Mouse (Mus musculus) heart, adult 2 months (tissue): ENCODE data around the gene Comtd1.

Source experiments
- CTCF ChIP-seq: fragments of 200-600 bp; IDR thresholded peaks from 2 replicates; pipeline ENCODE4 v1.8.1; 2022; ENCODE audit warnings: antibody characterized with exemption, mild to moderate bottlenecking, moderate library complexity
- EP300 ChIP-seq: fragments of 200-500 bp; IDR thresholded peaks from 2 replicates; pipeline ENCODE4 v1.6.1; 2011; ENCODE audit warnings: low read depth, low read length, control low read depth; ENCODE audit not compliant: insufficient read depth
- POLR2A ChIP-seq: fragments of 200-500 bp; IDR thresholded peaks from 2 replicates; pipeline ENCODE4 v1.6.1; 2011; ENCODE audit warnings: mild to moderate bottlenecking, low read depth, low read length, control low read depth; ENCODE audit not compliant: insufficient read depth

DNA sequence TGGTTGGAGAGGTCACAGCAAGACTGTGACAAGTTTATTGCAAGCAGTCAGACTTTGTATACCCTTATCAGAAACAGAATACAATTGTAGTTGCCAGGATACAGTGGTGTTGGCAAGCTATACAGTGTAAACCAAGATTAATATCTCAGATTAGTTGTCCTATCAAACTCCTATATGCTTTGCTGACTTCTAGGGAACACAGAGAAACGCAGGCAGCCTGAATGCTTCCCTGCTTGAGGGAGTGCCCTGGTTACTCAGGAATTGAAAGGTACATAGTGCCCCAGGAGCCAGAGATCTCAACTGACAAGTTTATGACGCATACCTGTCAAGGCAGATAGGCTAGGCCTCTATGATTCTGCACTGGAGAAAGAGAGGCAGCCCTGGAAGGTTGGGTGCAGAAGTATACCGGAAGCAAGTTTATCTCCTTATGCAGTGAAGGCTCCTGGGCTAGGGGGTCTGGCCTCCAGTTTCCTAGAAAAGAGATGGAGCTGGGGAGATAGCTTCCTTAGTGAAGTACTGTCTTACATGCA is 42.1 kb downstream of the Comtd1 start:
- TF ChIP-seq CTCF (no peak), POLR2A (no peak), EP300 (no peak)
